Mouse (Mus musculus) neural tube, embryonic 14.5 days (tissue): ENCODE results near the gene Nbea. TPM values are rescaled to one million over a fixed set of nuclear protein-coding genes. Genes with fewer than 3 reads are reported as not detected.

Source experiments
- ATAC-seq: fragments of 200-750 bp; cut with Nextera tagmentation; 2 replicates; pipeline ENCODE4 v1.8.0; 2017; ENCODE audit warnings: low read depth, mild to moderate bottlenecking, moderate TSS enrichment, moderate library complexity
- H3K27ac ChIP-seq: fragments of 300-500 bp; sonication (generic); 2 replicates; pipeline ENCODE4 v1.5.1; 2014; ENCODE audit warnings: low read depth, mild to moderate bottlenecking, control low read depth, low read length, moderate library complexity, mixed read lengths
- H3K27me3 ChIP-seq: fragments of 300-500 bp; sonication (generic); 2 replicates; pipeline ENCODE4 v1.6.1; 2014; ENCODE audit warnings: low read length; ENCODE audit not compliant: control insufficient read depth, insufficient read depth
- H3K36me3 ChIP-seq: fragments of 300-500 bp; sonication (generic); 2 replicates; pipeline ENCODE4 v1.6.1; 2014; ENCODE audit warnings: low read length, mixed read lengths; ENCODE audit not compliant: control insufficient read depth, insufficient read depth
- H3K4me1 ChIP-seq: fragments of 300-500 bp; sonication (generic); 2 replicates; pipeline ENCODE4 v1.6.1; 2014; ENCODE audit warnings: low read length; ENCODE audit not compliant: control insufficient read depth, insufficient read depth
- H3K4me2 ChIP-seq: fragments of 300-500 bp; sonication (generic); 2 replicates; pipeline ENCODE4 v1.6.1; 2014; ENCODE audit warnings: mild to moderate bottlenecking, low read depth, low read length, control low read depth
- H3K4me3 ChIP-seq: fragments of 300-500 bp; sonication (generic); 2 replicates; pipeline ENCODE4 v1.5.1; 2014; ENCODE audit warnings: low read depth, low read length, control low read depth, mixed read lengths
- H3K9ac ChIP-seq: fragments of 300-500 bp; sonication (generic); replicated peaks from 2 replicates; pipeline ENCODE4 v1.6.1; 2014; ENCODE audit warnings: low read depth, mild to moderate bottlenecking, control low read depth, low read length, mixed read lengths
- H3K9me3 ChIP-seq: fragments of 300-500 bp; sonication (generic); 2 replicates; pipeline ENCODE4 v1.6.1; 2016; ENCODE audit warnings: low read length; ENCODE audit not compliant: control insufficient read depth
- WGBS: fragments of 180-500 bp; shearing (Covaris S2); extraction: QIAGEN DNeasy Blood & Tissue Kit; methylation state at CpG from one replicate; pipeline ENCODE4 v1.1.7; 2014; 5-methylcytosine and 5-hydroxymethylcytosine counted together
- polyA plus RNA-seq: library from polyadenylated mRNA; unstranded; fragments of >200 nt; fragmentation: Nextera tagmentation; extraction: Ambion mirVana; gene quantifications from 2 replicates; pipeline ENCODE4 v1.2.1, GENCODE M21; 2014

Nbea gene
- polyA plus RNA-seq, 1 experiment from 2014 or later, result 107 TPM

DNA sequence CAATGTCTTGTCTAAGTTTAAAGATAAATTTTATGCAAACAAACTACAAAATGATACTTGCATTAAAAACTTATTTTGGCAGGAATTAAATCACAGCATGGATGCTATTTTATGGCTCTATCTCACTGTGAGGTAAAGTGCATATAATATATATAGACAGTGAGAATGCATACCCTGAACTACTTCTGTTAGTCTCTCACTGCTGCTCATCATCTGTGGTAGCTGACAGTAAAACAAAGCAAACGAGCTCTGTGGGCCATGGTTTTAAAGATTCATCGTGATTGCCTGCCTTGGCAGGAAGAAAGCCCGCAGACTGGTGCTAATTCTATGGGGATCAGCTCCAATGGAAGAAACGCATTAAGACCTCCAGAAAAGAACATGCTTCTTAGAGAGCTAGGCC, 294.3 kb downstream of the Nbea start:
- 47% methylated on average over 4 of the region's 4 CpGs for WGBS
- Histone ChIP-seq H3K9me3 (no peaks in the 10 kb centered on the region), H3K27ac (no peak overlapping the region), H3K4me3 (no peak overlapping the region), H3K4me1 (no peaks in the 10 kb centered on the region), H3K4me2 (no peak overlapping the region), H3K27me3 (no peaks in the 10 kb centered on the region), H3K9ac (no peak overlapping the region), H3K36me3 (no peaks in the 10 kb centered on the region)
- ATAC-seq, result no peak

DNA sequence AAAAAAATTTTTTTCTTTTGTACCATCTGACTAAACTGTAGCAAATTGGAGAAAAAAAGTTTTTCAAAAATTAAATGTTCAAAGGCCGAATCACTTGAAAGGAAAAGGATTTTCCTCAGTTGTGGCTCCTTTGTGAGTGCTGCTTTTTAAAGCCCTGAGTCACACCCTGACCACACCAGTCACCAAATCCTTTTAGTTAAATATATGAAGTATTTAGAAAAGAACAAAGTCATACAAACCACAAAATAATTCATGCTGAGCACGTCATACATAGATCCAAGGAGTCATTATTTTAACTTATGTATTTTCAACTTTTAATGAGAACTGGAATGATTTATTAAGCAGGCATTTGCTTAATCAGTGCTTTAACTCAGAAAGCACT, 295.7 kb downstream of the Nbea start:
- WGBS, result 77% methylated on average over 2 of the region's 2 CpGs
- no peak for ATAC-seq
- H3K36me3 ChIP-seq, result no peaks in the 10 kb centered on the region
- H3K4me2 ChIP-seq, result no peak overlapping the region
- no peaks in the 10 kb centered on the region for H3K9me3 ChIP-seq
- no peaks in the 10 kb centered on the region for H3K27me3 ChIP-seq
- no peak overlapping the region for H3K4me3 ChIP-seq
- H3K27ac ChIP-seq, result no peak overlapping the region
- H3K4me1 ChIP-seq, result no peaks in the 10 kb centered on the region
- H3K9ac ChIP-seq, result no peak overlapping the region

DNA sequence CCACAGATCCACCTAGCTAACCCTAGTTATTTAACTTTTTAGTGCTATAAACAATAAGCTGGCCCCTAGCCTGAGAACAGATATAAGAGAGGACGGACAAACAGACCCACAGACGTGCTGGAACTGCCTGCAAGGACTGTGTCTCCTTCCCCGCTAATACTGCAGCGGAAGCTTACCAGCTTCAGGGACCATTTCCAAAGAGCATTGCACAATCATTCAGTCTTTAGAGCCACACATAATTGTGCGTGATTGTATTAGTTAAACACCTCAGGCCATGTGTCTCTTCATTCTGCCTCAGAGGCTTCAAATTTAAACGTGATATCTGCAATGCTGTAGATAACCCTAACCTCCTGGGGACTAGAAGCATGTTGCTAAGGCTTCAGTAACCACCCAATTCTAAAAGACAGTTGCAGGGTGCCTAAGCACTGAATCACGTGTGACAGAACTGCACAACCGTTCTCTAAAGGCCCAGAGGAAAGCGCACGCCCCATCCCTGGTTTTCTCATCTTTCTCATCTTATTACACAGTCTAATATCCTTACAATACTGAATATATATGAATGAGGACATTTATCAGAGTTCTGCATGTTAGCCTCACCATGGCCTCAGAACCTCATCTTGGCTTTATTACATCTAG, 296.2 kb downstream of the Nbea start:
- H3K27ac ChIP-seq, result no peak overlapping the region
- no peaks in the 10 kb centered on the region for H3K4me1 ChIP-seq
- ATAC-seq, result no peak
- H3K4me3 ChIP-seq, result no peak overlapping the region
- H3K27me3 ChIP-seq, result no peaks in the 10 kb centered on the region
- H3K36me3 ChIP-seq, result no peaks in the 10 kb centered on the region
- no peak overlapping the region for H3K9ac ChIP-seq
- H3K9me3 ChIP-seq, result no peaks in the 10 kb centered on the region
- no peak overlapping the region for H3K4me2 ChIP-seq
- 64% methylated on average over 10 of the region's 10 CpGs for WGBS

DNA sequence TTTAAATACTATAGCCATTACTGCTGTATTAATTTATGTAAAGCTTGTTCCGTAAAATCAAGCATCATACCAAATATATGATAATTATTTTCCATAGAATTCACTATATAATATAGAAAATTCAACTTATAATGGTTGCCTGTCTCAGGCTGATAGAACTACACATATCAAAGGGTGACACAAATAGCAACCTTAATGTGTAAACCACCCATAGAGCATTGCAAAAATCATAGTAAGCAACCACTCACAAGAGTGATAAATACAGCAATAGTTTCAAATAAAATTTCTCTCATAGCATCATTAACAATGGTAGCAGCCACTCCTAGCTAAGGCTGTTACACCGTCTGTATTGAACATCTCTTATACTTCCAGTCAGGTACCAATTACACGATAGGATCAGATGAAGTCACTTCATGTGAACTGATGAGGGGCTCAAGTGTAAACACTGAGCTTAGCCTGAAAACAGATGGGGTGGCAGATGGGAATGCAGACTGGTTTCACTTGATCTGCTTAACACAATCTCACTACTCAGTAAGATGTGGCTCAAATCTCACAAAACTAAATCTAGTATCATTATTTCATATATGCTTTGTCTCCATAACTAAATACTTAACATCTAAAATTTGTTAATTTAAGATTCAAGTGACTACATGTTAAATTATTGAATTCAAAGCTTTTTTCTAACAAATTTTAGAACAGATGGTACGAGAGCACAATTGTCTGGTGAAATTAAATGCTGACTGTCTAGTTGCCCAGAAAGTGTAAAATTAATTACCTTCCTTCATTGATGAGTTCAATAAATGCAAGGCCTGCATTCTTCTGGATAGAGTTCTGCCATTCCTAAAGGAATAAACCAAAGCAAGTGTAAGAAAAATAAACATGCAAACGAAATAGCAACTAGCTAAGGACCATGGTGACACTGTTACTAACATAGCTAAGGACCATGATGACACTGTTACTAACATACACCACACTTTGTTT, 310.3 kb downstream of the Nbea start:
- no peak overlapping the region for H3K4me3 ChIP-seq
- WGBS, result 58% methylated on average over 5 of the region's 5 CpGs
- no peak overlapping the region for H3K27ac ChIP-seq
- H3K36me3 ChIP-seq, result no peaks in the 10 kb centered on the region
- H3K4me1 ChIP-seq, result no peaks in the 10 kb centered on the region
- no peak overlapping the region for H3K4me2 ChIP-seq
- no peaks in the 10 kb centered on the region for H3K27me3 ChIP-seq
- H3K9me3 ChIP-seq, result no peaks in the 10 kb centered on the region
- peak; percentile 44; the same call in 1 of the 2 replicates for ATAC-seq
- no peak overlapping the region for H3K9ac ChIP-seq

DNA sequence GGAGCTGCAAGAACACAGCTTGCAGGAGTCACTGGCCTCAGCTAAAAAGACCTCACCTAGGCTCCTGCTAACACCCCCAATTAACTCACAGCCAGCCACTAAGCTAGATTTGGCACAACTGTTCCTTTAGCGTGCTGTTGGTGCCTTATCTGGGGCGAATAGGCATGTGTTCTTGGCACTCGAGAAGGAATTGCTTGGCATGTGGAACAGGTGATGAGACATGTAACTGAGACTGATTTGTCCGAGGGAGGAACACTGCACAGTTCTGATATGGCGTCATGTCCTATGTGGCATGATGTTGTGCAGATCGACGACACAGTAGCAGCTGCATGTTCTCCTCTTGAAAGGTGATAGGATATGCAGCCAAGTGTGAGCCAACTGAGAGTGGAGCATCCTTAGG, 331.0 kb downstream of the Nbea start:
- Histone ChIP-seq H3K9me3 (no peaks in the 10 kb centered on the region), H3K4me2 (no peak overlapping the region), H3K27ac (no peak overlapping the region; the same call in 1 of the 2 replicates), H3K36me3 (peaks cover 8% of the 10 kb centered on the region), H3K4me3 (no peak overlapping the region), H3K4me1 (no peaks in the 10 kb centered on the region), H3K27me3 (no peaks in the 10 kb centered on the region), H3K9ac (no peak overlapping the region)
- no peak for ATAC-seq
- 92% methylated on average over 7 of the region's 7 CpGs for WGBS

DNA sequence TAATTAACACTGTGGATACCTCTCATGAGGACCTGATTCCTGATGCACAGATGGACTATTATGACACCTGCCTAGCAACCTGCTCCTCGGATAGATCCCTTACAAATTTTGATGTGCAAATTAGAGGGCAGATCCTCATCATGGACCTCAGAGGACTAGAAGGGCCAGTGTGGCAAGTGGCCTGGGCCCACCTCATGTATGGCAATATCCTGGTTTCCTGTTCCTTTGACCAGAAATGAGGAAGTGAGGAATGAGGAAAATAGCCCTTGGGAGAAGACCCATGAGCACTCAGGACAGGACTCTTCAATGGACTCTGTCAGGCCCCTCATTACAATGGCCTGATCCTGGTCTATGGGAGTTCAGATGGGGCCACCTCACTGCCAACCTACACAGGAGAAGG, 336.4 kb downstream of the Nbea start:
- Histone ChIP-seq H3K27ac (no peak overlapping the region), H3K9me3 (no peaks in the 10 kb centered on the region), H3K9ac (no peak overlapping the region), H3K4me2 (no peak overlapping the region), H3K27me3 (no peaks in the 10 kb centered on the region), H3K4me1 (no peaks in the 10 kb centered on the region), H3K4me3 (no peak overlapping the region), H3K36me3 (peaks cover 3% of the 10 kb centered on the region; the same call in 1 of the 2 replicates)
- WGBS, result 91% methylated on average over 1 of the region's 1 CpGs
- no peak for ATAC-seq

DNA sequence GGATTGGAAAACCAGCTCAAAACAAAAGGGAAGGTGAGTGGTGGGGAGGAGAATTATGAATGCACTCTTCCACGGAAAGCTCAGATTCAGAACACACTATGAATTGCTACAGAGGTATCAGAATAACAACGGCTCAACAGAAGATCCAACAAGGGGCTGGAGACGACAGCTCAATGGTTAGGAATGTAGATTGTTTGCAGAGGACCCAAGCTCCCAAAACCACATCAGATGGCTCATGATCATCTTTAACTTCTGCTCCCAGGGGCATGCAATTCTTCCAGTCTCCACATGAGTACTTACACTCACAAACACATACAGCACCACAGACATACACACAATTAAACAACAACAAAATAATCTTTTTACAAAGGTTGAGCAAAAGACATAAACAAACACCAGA, 346.3 kb downstream of the Nbea start:
- H3K27ac ChIP-seq, result no peak overlapping the region
- no peak overlapping the region for H3K4me2 ChIP-seq
- no peak overlapping the region for H3K9ac ChIP-seq
- WGBS, result 92% methylated on average over 3 of the region's 3 CpGs
- H3K4me1 ChIP-seq, result no peaks in the 10 kb centered on the region
- H3K9me3 ChIP-seq, result no peaks in the 10 kb centered on the region
- no peak overlapping the region for H3K4me3 ChIP-seq
- no peaks in the 10 kb centered on the region for H3K27me3 ChIP-seq
- no peaks in the 10 kb centered on the region for H3K36me3 ChIP-seq
- ATAC-seq, result no peak

DNA sequence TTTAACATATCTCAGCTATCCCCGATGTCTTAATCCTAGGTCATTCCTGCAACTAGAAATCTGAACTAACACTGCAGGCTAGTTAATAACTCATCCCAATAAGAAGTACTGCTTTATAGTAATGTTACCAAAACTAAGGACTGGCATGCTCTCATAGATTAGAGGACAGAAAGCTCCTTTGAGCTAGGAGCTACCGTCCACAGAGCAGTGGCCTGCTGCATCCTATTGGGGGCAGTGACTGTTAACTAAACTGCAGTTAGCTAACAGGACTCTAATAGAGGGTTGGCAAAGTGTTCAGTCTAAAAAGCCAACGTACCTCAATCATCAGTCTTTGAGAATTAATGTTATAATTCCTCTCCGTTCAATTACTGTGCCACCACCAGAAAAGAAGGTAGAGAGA, 348.3 kb downstream of the Nbea start:
- WGBS, result 77% methylated on average over 4 of the region's 4 CpGs
- Histone ChIP-seq H3K4me1 (no peaks in the 10 kb centered on the region), H3K27ac (no peak overlapping the region), H3K9me3 (no peaks in the 10 kb centered on the region), H3K4me3 (no peak overlapping the region), H3K36me3 (no peaks in the 10 kb centered on the region), H3K27me3 (no peaks in the 10 kb centered on the region), H3K9ac (no peak overlapping the region), H3K4me2 (no peak overlapping the region)
- ATAC-seq, result no peak

DNA sequence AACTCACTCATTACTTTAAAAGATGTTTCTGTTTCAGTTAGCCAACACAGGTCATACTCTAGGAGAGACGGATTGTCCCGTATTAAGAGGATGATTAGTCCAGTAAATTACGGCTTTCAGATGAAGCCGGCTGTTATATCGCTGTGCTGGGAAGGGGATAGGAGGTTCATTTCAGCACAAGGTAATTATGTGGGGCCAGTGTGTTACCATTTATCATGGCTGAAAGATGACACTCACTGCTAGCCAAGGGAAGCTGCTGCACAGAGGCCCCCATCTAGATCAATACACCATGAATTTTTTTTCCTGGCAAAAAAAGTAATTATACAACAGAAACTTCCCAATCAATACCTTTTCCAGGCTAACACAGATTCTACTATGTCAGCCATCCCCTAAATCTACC, 353.3 kb downstream of the Nbea start:
- WGBS, result 30% methylated on average over 5 of the region's 5 CpGs
- H3K9ac ChIP-seq, result no peak overlapping the region
- peak; percentile 69 for ATAC-seq
- H3K27ac ChIP-seq, result no peak overlapping the region
- H3K4me3 ChIP-seq, result no peak overlapping the region
- no peaks in the 10 kb centered on the region for H3K27me3 ChIP-seq
- H3K4me2 ChIP-seq, result no peak overlapping the region
- H3K4me1 ChIP-seq, result no peaks in the 10 kb centered on the region; the same call in 1 of the 2 replicates
- no peaks in the 10 kb centered on the region for H3K9me3 ChIP-seq
- H3K36me3 ChIP-seq, result no peaks in the 10 kb centered on the region
